Mouse (Mus musculus) E14TG2a.4 (cell line): Measurements from ENCODE around the gene Pip5k1c.

ENCODE experiments used
- H3K27me3 ChIP-seq: 2 replicates; pipeline ENCODE4 v1.6.1; 2014; ENCODE audit warnings: low read length, control low read depth; ENCODE audit not compliant: insufficient read depth
- H3K36me3 ChIP-seq: 2 replicates; pipeline ENCODE4 v1.6.1; 2014; ENCODE audit warnings: low read length, control low read depth; ENCODE audit not compliant: insufficient read depth
- H3K4me1 ChIP-seq: replicated peaks from 2 replicates; pipeline ENCODE4 v1.6.1; 2014; ENCODE audit warnings: low read depth, low read length, control low read depth
- H3K4me3 ChIP-seq: replicated peaks from 2 replicates; pipeline ENCODE4 v1.5.1; 2014; ENCODE audit warnings: mild to moderate bottlenecking, low read length
- H3K9me3 ChIP-seq: 2 replicates; pipeline ENCODE4 v1.6.1; 2014; ENCODE audit warnings: low read length, control low read depth
- CTCF ChIP-seq: conservative IDR thresholded peaks from 2 replicates; pipeline ENCODE4 v1.5.1; 2014; ENCODE audit warnings: low read length
- NANOG ChIP-seq: IDR thresholded peaks from 2 replicates; pipeline ENCODE4 v1.6.1; 2014; ENCODE audit warnings: borderline replicate concordance, low read length, mixed read lengths
- POU5F1 ChIP-seq: IDR thresholded peaks from 2 replicates; pipeline ENCODE4 v1.6.1; 2014; ENCODE audit warnings: low read length, borderline replicate concordance

Gene Pip5k1c

DNA sequence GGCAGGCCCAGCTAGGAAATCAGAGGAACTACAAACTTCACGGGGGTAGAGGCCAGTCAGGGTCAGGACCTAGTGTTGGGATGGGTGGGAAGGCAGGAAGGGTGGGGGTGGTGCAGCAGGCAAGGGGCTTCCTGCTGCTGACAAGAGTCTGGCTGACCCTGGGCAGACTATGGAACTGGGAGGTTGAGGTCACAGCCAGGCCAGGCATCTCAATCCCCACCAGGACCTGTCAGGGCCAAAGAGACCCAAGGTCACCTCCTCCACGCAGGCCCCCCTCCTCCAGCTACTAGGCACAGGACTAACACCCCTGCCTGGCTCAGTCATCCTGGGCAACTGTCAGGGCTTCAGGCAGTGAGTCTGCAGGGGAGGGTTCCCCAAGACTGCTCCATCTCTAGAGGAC lies 35.2 kb downstream of the Pip5k1c start:
- H3K27me3 ChIP-seq: peaks cover 24% of the 10 kb centered on the region
- TF ChIP-seq CTCF: no peak
- no peak for TF ChIP-seq NANOG
- H3K36me3 ChIP-seq: peaks cover 52% of the 10 kb centered on the region
- H3K9me3 ChIP-seq: no peaks in the 10 kb centered on the region
- 0 out of 2 replicates have a peak overlapping the region, but pooled peaks have one; percentile 17 for H3K4me3 ChIP-seq
- H3K4me1 ChIP-seq: peaks cover 90% of the 10 kb centered on the region

DNA sequence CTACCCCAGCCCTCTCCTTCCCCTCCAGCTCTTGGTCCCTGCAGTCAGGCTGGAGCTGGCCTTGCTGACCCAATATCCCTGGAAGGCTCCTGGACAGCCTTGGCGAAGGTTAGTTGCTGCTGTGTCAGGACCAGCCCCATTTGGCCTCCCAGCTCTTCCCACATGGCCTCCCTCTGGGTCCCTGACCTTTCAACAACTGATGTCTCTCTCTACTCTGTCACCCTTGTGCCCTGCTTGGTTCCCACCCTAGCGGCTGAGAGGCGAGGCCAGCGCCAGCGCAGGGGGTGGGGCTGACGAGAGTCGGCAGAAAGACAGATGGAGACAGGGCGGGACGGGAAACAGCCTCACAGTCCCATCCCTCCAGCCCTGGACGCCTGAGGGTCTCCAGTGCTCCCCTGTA lies 35.6 kb downstream of the Pip5k1c start, which contains the start of gene Tbxa2r:
TSS of gene Tbxa2r (plus strand) at position 346 of the 400 bp plus-strand sequence.
- TF ChIP-seq CTCF (no peak), NANOG (no peak), POU5F1 (no peak)
- Histone ChIP-seq H3K4me3 (peak within 1 kb of the TSS; percentile 32), H3K36me3 (peaks cover 47% of the 10 kb centered on the region), H3K9me3 (no peaks in the 10 kb centered on the region), H3K4me1 (peaks cover 87% of the 10 kb centered on the region), H3K27me3 (peaks cover 29% of the 10 kb centered on the region)

- Histone ChIP-seq H3K4me3 (peak overlapping the region; percentile 32), H3K27me3 (peaks cover 35% of the 10 kb centered on the region), H3K4me1 (peaks cover 79% of the 10 kb centered on the region), H3K36me3 (peaks cover 37% of the 10 kb centered on the region), H3K9me3 (no peaks in the 10 kb centered on the region)
- TF ChIP-seq POU5F1 (no peak), CTCF (no peak), NANOG (no peak)
Observed at GRCm38 (mm10) chr10:81329194-81329975, 36.6 kb downstream of the Pip5k1c start.

- peaks cover 40% of the 10 kb centered on the region for H3K27me3 ChIP-seq
- TF ChIP-seq CTCF (no peak), NANOG (no peak), POU5F1 (no peak)
Observed at GRCm38 (mm10) chr10:81330007-81330406, 37.2 kb downstream of the Pip5k1c start.

DNA sequence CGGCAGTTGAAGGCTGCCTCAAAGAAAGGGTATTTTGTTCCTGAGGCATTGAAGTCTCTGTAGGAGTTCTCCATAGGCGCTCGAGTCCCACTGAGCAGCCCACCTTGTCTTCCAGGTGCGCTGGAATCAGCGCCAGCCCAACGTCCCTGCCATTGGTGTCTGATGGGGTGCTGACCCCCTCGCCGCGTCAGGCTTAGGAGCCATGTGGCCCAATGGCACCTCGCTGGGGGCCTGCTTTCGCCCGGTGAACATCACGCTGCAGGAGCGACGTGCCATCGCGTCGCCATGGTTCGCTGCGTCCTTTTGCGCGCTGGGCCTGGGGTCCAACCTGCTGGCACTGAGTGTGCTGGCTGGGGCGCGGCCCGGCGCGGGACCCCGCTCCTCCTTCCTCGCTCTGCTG lies 39.5 kb downstream of the Pip5k1c start:
- H3K27me3 ChIP-seq: peaks cover 52% of the 10 kb centered on the region
- H3K4me3 ChIP-seq: peak overlapping the region; percentile 76
- TF ChIP-seq CTCF (no peak), NANOG (no peak), POU5F1 (no peak)
- H3K36me3 ChIP-seq: peaks cover 8% of the 10 kb centered on the region
- H3K4me1 ChIP-seq: peaks cover 73% of the 10 kb centered on the region
- no peaks in the 10 kb centered on the region for H3K9me3 ChIP-seq

More at GRCm38 (mm10) chr10:81330007-81330406, 37.2 kb downstream of the Pip5k1c start:
- Histone ChIP-seq H3K4me3 (peak overlapping the region; percentile 32), H3K36me3 (peaks cover 31% of the 10 kb centered on the region), H3K4me1 (peaks cover 79% of the 10 kb centered on the region), H3K9me3 (no peaks in the 10 kb centered on the region)

DNA sequence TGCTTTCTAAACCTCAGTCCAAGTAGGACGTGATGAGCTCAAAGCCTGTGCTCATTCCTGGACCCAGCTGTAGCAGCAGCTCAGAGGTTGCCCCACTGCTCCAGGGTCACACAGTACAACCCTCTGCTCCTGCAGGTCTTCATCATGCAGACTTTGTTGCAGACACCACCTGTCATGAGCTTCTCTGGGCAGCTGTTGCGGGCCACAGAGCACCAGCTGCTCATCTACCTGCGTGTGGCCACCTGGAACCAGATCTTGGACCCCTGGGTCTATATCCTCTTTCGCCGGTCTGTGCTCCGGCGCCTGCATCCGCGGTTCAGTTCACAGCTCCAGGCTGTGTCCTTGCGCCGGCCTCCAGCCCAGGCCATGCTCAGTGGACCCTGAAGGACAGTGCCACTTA lies 41.6 kb downstream of the Pip5k1c start:
- Histone ChIP-seq H3K4me1 (peaks cover 67% of the 10 kb centered on the region), H3K4me3 (peak overlapping the region; percentile 39; the same call in 1 of the 2 replicates), H3K27me3 (peaks cover 68% of the 10 kb centered on the region), H3K36me3 (no peaks in the 10 kb centered on the region), H3K9me3 (no peaks in the 10 kb centered on the region)
- no peak for TF ChIP-seq NANOG
- TF ChIP-seq CTCF: no peak
- TF ChIP-seq POU5F1: no peak

DNA sequence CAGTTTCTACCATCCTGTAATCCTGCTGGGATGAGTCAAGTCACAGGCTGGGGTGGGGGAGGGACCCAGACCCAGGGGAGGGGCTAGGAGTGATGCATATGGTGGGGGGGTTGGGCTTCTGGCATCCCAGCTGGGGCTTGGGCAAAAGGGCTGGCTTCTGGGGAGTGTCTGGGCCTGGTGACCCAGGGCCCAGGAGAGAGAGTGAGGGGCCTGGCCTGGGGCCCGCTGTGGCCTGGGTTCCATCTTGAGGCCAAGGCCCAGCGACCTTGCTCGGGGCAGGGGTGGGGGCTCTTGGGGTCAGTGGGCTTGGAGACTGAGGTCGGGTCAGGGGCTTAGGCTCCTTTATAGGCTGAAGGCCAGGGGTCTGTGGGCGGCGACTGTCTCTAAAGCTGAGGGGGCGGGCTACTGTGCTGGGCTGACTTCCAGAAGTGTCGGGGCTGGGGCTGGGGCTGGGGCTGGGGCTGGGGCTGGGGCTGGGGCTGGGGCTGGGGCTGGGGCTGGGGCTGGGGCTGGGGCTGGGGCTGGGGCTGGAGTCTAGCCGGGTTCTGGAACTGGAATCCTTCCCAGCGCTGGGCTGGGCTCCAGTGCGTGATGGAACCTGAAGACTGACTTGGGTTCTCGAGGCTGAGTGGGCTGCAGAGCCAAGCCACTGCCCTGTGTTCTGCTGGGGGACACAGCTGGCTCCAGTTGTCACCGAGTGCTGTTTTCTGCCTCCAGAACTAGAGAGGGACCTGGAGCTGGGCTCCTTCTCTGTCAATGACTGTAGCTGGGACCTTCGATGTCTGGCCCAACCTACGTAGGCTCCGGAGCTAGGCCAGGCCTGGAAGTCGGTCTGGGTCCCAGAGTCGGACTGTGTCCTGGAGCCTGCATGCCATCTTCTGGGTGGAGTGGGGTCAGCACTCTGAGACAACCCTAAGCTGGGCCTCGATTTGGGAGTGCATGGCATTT lies 42.9 kb downstream of the Pip5k1c start:
- no peaks in the 10 kb centered on the region for H3K9me3 ChIP-seq
- no peak for TF ChIP-seq NANOG
- TF ChIP-seq POU5F1: no peak
- H3K4me3 ChIP-seq: peak overlapping the region; percentile 39
- peaks cover 65% of the 10 kb centered on the region for H3K4me1 ChIP-seq
- no peaks in the 10 kb centered on the region for H3K36me3 ChIP-seq
- H3K27me3 ChIP-seq: peaks cover 60% of the 10 kb centered on the region

DNA sequence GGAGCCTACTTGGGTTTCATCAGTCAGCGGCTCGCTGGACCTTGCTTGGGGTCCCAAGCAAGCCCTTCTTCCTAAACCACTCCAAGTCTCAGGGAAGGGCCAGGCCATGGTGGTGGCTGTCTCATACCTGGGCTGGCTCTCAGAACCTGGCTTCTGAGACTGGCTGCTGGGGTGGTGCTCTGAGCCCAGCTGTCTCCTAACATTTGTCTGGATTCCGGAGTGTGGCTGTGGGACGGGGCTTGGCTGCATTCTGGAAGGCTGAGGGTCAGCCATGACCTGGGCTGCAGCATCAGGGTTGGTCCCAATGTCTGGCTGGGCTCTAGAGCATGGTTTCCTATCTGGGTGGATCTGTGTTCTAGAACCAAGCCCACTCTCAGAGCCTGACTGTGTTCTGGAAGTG lies 43.8 kb downstream of the Pip5k1c start:
- peaks cover 72% of the 10 kb centered on the region for H3K4me1 ChIP-seq
- no peak overlapping the region for H3K4me3 ChIP-seq
- TF ChIP-seq CTCF: no peak
- no peak for TF ChIP-seq NANOG
- TF ChIP-seq POU5F1: no peak
- H3K27me3 ChIP-seq: peaks cover 57% of the 10 kb centered on the region
- no peaks in the 10 kb centered on the region for H3K9me3 ChIP-seq
- no peaks in the 10 kb centered on the region for H3K36me3 ChIP-seq
